Mouse (Mus musculus) lung, postnatal 0 days (tissue): Measurements from ENCODE around the gene Zfp11.

ENCODE experiments used
- CTCF ChIP-seq: IDR thresholded peaks from 2 replicates; pipeline ENCODE4 v1.5.1; 2016; ENCODE audit warnings: antibody characterized with exemption, mild to moderate bottlenecking
- EP300 ChIP-seq: IDR thresholded peaks from 2 replicates; pipeline ENCODE4 v1.6.1; 2016; ENCODE audit warnings: antibody characterized with exemption, mild to moderate bottlenecking, control low read depth

DNA sequence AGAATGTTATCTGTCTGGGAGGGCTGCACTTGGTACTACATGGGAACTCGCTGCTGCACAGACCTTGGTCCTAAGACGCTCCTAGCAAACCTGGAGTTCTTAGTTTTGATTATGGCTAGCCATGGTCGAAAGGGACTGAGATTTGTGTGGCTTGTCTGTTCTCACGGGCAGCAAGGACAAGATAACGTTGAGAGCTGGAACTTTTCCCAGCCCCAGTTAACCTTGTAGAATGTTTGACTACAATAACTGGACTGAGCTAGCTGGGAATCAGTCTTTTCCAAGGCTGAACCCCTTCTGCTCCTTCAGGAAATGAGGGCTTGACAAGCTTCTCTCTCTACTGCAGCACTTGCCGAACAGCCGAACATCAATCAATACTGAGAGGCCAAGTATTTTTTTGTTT, 17.7 kb upstream of the Zfp11 start:
- TF ChIP-seq CTCF, result no peak
- TF ChIP-seq EP300, result no peak
